Mouse (Mus musculus): Measurements from ENCODE around the gene Pex11a. TPM values are rescaled to one million over a fixed set of nuclear protein-coding genes. Genes with fewer than 3 reads are reported as not detected.

The Pex11a gene
- total RNA-seq, 2 experiments from 2014 or later: 12.9 to 14.1 TPM

GRCm38 (mm10) chr7:79740279-79740678, 2.7 kb downstream of the Pex11a start:
- DNase-seq (ENCODE audit: low spot score): no peak

GRCm38 (mm10) chr7:79738913-79739312, 4.0 kb downstream of the Pex11a start:
- no peak for DNase-seq (ENCODE audit: low spot score)

- DNase-seq (ENCODE audit: low spot score): no peak
Measured at GRCm38 (mm10) chr7:79736511-79736910, 6.4 kb downstream of the Pex11a start.

GRCm38 (mm10) chr7:79734563-79734962, 8.4 kb downstream of the Pex11a start:
- DNase-seq (ENCODE audit: low spot score): peak; percentile 61

GRCm38 (mm10) chr7:79732622-79733021, 10.3 kb downstream of the Pex11a start, which contains the start of gene Plin1:
Gene Plin1 (minus strand): TSS chr7:79732903.
- no peak for DNase-seq (ENCODE audit: low spot score)

GRCm38 (mm10) chr7:79731438-79731837, 11.5 kb downstream of the Pex11a start:
- DNase-seq (ENCODE audit: low spot score): no peak

GRCm38 (mm10) chr7:79729743-79730370, 13.1 kb downstream of the Pex11a start:
- DNase-seq (ENCODE audit: low spot score): no peak

GRCm38 (mm10) chr7:79729169-79729568, 13.8 kb downstream of the Pex11a start:
- DNase-seq (ENCODE audit: low spot score): peak; percentile 45

GRCm38 (mm10) chr7:79728219-79728618, 14.7 kb downstream of the Pex11a start:
- DNase-seq (ENCODE audit: low spot score): peak; percentile 48

- DNase-seq (ENCODE audit: low spot score): peak; percentile 33
Measured at GRCm38 (mm10) chr7:79727091-79727490, 15.8 kb downstream of the Pex11a start.

- peak; percentile 15 for DNase-seq (ENCODE audit: low spot score)
Measured at GRCm38 (mm10) chr7:79721386-79721977, 21.4 kb downstream of the Pex11a start.

GRCm38 (mm10) chr7:79715187-79715981, 27.5 kb downstream of the Pex11a start, which contains the start of gene Kif7:
Gene Kif7 (minus strand): TSS chr7:79715720.
- DNase-seq (ENCODE audit: low spot score): peak; percentile 65

- DNase-seq (ENCODE audit: low spot score): no peak
Measured at GRCm38 (mm10) chr7:79710831-79711230, 32.1 kb downstream of the Pex11a start.

GRCm38 (mm10) chr7:79710130-79710607, 32.8 kb downstream of the Pex11a start:
- no peak for DNase-seq (ENCODE audit: low spot score)

- DNase-seq (ENCODE audit: low spot score): no peak
Measured at GRCm38 (mm10) chr7:79705210-79705609, 37.7 kb downstream of the Pex11a start.

- DNase-seq (ENCODE audit: low spot score): no peak
Measured at GRCm38 (mm10) chr7:79702755-79703154, 40.2 kb downstream of the Pex11a start.

GRCm38 (mm10) chr7:79696495-79696894, 46.4 kb downstream of the Pex11a start:
- no peak for DNase-seq (ENCODE audit: low spot score)

Other genes starting within 250 kb of the Pex11a start
- not detected for gene Rhcg, start 125.5 kb downstream of the Pex11a start, total RNA-seq (2021)
- gene Ticrr, start 82.9 kb downstream of the Pex11a start, total RNA-seq (2021): not detected
- gene Kif7, start 27.4 kb downstream of the Pex11a start, total RNA-seq (2021): under 1 TPM; 0.27 to 0.40 TPM
- gene Plin1, start 10.2 kb downstream of the Pex11a start, total RNA-seq (2021): 10 to 100 TPM; 10.3 to 18.3 TPM
- under 1 TPM; 0.09 to 0.16 TPM for gene Wdr93, start within 50 bp of the Pex11a start, total RNA-seq (2021)
- gene Mesp1, start 50.7 kb upstream of the Pex11a start, total RNA-seq (2021): not detected
- gene Mesp2, start 67.6 kb upstream of the Pex11a start, total RNA-seq (2021): not detected
- gene Anpep, start 117.9 kb upstream of the Pex11a start, total RNA-seq (2021): 1 to 10 TPM; 3.8 to 5.6 TPM
- 10 to 100 TPM; 17.1 to 24.9 TPM for gene Ap3s2, start 177.5 kb upstream of the Pex11a start, total RNA-seq (2021)
- gene Arpin, start 192.2 kb upstream of the Pex11a start, total RNA-seq (2021): 1 to 10 TPM; 2.3 to 3.1 TPM

All from gastrocnemius, adult 18-20 months (tissue).